Mouse (Mus musculus): ENCODE measurements around the gene Bcl6. TPM values are rescaled to one million over a fixed set of nuclear protein-coding genes. Genes with fewer than 3 reads are reported as not detected.

Gene Bcl6
- polyA plus RNA-seq, 1 experiment from 2014 or later, result 0.25 TPM

DNA sequence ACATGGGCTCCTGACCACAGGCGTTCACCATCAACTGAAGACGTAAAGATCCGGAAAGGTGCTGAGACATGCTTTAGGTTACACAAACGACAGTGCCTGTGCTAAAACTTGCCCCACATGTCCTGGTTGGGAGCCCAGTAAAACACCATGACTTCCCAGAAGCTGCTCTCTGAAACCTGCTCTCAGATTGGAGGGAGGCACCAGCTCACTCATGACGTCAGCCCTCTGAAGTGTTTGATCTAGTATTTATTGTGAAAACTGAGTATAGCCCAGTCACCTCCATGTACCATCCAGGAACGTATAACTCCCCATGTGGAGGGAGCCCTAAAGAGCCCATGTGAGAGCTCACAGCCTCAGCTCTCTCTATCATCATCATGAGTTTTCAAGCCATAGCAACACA is 9.3 kb upstream of the Bcl6 start:
- H3K9ac ChIP-seq (replicated peaks; ENCODE audit: low read length), result no peak overlapping the region
- no peaks in the 10 kb centered on the region for H3K9me3 ChIP-seq (replicated peaks; ENCODE audit: control insufficient read depth, low read length)
- no peak for ATAC-seq (replicated peaks; ENCODE audit: insufficient number of reproducible peaks, low FRiP score, low TSS enrichment, low read depth)
- no peak overlapping the region for H3K4me3 ChIP-seq (ENCODE audit: low read depth, low read length)
- no peak overlapping the region for H3K27ac ChIP-seq (replicated peaks; ENCODE audit: low read depth, low read length)
- no peak for DNase-seq (ENCODE audit: low spot score)
- WGBS, result 82% methylated on average over 6 of the region's 6 CpGs
- H3K36me3 ChIP-seq (replicated peaks; ENCODE audit: control insufficient read depth, insufficient read depth, low read depth, low read length), result no peaks in the 10 kb centered on the region
- no peaks in the 10 kb centered on the region for H3K4me1 ChIP-seq (ENCODE audit: control insufficient read depth, insufficient read depth, low read length)
- no peaks in the 10 kb centered on the region for H3K27me3 ChIP-seq (ENCODE audit: control insufficient read depth, insufficient read depth, low read length)
- H3K4me2 ChIP-seq (ENCODE audit: low read depth, low read length), result no peak overlapping the region

DNA sequence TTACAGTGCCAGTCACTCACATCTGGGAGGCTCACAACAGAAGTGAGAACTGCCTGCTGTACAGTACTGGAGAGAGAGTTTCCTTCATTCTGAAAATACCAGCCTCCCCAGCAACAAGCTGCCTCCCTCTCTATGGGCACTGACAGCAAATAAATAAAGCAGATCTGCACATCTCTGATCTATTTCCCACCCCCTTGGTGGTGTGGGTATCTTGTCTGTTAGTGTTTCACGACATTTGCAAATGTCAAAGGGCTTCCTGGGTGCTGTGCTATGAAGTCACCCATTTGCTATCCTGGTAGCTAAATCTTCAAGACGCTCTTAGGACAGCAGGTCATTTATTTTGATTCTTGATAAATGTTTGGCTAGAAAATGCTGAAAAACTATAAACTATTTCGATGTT is 8.6 kb upstream of the Bcl6 start:
- Histone ChIP-seq H3K4me3 (ENCODE audit: low read depth, low read length) (no peak overlapping the region), H3K9me3 (replicated peaks; ENCODE audit: control insufficient read depth, low read length) (no peaks in the 10 kb centered on the region), H3K9ac (replicated peaks; ENCODE audit: low read length) (no peak overlapping the region), H3K4me1 (ENCODE audit: control insufficient read depth, insufficient read depth, low read length) (no peaks in the 10 kb centered on the region), H3K27ac (replicated peaks; ENCODE audit: low read depth, low read length) (no peak overlapping the region), H3K36me3 (replicated peaks; ENCODE audit: control insufficient read depth, insufficient read depth, low read depth, low read length) (no peaks in the 10 kb centered on the region), H3K27me3 (ENCODE audit: control insufficient read depth, insufficient read depth, low read length) (no peaks in the 10 kb centered on the region), H3K4me2 (ENCODE audit: low read depth, low read length) (no peak overlapping the region)
- ATAC-seq (replicated peaks; ENCODE audit: insufficient number of reproducible peaks, low FRiP score, low TSS enrichment, low read depth) (no peak), DNase-seq (ENCODE audit: low spot score) (no peak)
- WGBS, result 85% methylated on average over 3 of the region's 3 CpGs

DNA sequence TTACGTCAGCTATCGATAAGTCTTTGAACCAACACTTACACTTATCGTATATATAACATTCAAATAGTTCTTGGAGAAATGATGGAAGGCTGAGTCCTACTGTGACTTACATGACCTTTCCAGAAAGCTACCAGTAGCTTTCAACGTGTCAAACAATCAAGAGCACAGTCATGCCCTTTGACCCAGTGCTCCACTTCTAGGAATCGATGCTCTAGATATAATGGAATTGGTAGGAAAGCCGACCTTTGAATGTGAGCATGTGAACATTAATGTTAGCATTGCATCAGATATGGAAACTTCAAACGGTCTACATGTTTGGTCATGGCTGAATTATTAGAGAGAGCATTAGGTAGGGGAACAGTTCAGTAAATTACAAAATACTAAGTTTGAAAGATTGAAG is 7.7 kb upstream of the Bcl6 start:
- Histone ChIP-seq H3K27me3 (ENCODE audit: control insufficient read depth, insufficient read depth, low read length) (no peaks in the 10 kb centered on the region), H3K4me1 (ENCODE audit: control insufficient read depth, insufficient read depth, low read length) (no peaks in the 10 kb centered on the region), H3K36me3 (replicated peaks; ENCODE audit: control insufficient read depth, insufficient read depth, low read depth, low read length) (no peaks in the 10 kb centered on the region), H3K9me3 (replicated peaks; ENCODE audit: control insufficient read depth, low read length) (no peaks in the 10 kb centered on the region), H3K27ac (replicated peaks; ENCODE audit: low read depth, low read length) (no peak overlapping the region), H3K9ac (replicated peaks; ENCODE audit: low read length) (no peak overlapping the region), H3K4me3 (ENCODE audit: low read depth, low read length) (no peak overlapping the region), H3K4me2 (ENCODE audit: low read depth, low read length) (no peak overlapping the region)
- no peak for ATAC-seq (replicated peaks; ENCODE audit: insufficient number of reproducible peaks, low FRiP score, low TSS enrichment, low read depth)
- no peak for DNase-seq (ENCODE audit: low spot score)
- WGBS, result 84% methylated on average over 7 of the region's 7 CpGs

DNA sequence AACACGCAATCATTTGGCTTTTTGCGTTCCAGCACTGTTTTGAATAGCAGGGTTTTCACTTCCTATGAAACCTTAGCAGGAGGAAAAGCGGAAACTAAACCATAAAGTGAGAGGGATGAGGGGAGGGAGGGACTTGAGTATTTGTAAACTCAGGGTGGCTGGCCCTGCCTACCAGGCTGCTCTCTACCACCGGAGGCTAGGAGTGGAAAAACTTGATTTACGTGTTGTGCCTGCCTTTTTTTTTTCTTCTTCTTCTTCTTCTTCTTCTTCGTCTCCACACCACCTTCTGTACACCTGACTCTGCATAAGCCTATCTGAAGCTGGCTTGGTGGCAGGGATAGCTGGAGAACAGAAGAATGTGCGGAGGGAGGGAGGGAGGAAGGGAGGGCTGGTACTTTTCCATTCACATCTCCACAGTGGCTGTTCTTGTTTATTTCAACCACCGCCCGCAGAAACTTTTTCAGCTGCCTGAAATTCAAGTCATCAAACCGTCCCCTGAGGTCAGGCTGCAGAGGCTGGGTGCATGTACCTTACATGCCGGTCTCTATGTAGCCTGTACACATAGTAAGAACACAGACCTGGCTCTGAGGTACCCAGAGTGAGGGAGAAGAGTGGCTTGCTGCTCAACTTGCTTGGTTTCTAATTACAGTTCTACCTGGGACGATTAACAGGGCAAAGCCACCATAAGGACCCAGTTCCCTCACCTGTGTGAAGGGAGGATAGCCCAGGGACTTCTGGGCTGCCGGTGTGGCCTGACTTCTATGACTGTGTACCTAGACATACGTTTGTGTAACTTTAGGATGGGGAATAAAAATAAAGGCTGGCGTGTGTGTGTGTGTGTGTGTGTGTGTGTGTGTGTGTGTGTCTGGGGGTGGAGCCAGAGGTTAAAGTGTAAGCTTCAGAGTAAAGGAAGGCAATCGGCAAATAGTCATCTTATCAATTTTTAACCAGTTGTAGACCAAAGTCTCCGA is 5.0 kb upstream of the Bcl6 start:
- Histone ChIP-seq H3K4me2 (ENCODE audit: low read depth, low read length) (no peak overlapping the region), H3K27ac (replicated peaks; ENCODE audit: low read depth, low read length) (no peak overlapping the region), H3K4me3 (ENCODE audit: low read depth, low read length) (no peak overlapping the region), H3K27me3 (ENCODE audit: control insufficient read depth, insufficient read depth, low read length) (no peaks in the 10 kb centered on the region), H3K9me3 (replicated peaks; ENCODE audit: control insufficient read depth, low read length) (no peaks in the 10 kb centered on the region), H3K9ac (replicated peaks; ENCODE audit: low read length) (no peak overlapping the region), H3K4me1 (ENCODE audit: control insufficient read depth, insufficient read depth, low read length) (no peaks in the 10 kb centered on the region), H3K36me3 (replicated peaks; ENCODE audit: control insufficient read depth, insufficient read depth, low read depth, low read length) (no peaks in the 10 kb centered on the region)
- DNase-seq (ENCODE audit: low spot score), result no peak
- 56% methylated on average over 17 of the region's 17 CpGs for WGBS
- ATAC-seq (replicated peaks; ENCODE audit: insufficient number of reproducible peaks, low FRiP score, low TSS enrichment, low read depth), result no peak

DNA sequence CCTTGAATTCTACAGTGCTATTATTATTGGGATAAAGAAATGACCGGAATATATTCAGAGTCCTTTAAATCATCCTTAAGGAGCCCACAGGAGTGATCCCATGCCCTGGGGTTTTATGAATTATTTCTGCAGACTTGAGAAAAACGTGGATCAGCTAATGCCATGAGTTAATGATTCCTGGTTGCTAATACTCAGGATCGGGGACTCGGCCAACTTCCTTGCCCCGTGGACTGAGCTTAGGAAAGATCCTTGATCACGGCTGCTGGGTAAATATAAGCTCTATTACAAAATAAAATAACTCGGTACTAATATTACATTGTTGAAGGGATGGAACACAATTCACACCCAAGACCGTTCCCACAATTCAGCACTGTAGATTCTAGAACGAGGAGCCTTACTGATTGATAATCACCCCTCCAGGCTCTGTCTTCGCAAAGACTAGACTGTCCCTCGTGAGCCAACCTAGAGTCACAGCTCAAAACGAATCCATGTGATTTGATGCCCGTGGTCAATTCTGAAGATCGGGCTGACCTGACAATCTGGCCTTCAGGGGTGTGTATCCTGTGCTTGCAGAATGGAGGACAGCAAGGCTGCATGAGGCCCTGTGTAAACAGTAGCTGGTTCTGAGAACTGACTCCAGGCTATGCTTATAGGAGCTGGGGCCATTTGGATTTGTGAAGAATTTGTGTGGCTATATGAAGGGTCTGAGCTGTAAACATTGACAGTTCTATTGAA is 3.4 kb upstream of the Bcl6 start:
- Histone ChIP-seq H3K4me2 (ENCODE audit: low read depth, low read length) (no peak overlapping the region), H3K4me3 (ENCODE audit: low read depth, low read length) (no peak overlapping the region), H3K9me3 (replicated peaks; ENCODE audit: control insufficient read depth, low read length) (no peaks in the 10 kb centered on the region), H3K36me3 (replicated peaks; ENCODE audit: control insufficient read depth, insufficient read depth, low read depth, low read length) (no peaks in the 10 kb centered on the region), H3K4me1 (ENCODE audit: control insufficient read depth, insufficient read depth, low read length) (no peaks in the 10 kb centered on the region), H3K27ac (replicated peaks; ENCODE audit: low read depth, low read length) (no peak overlapping the region), H3K9ac (replicated peaks; ENCODE audit: low read length) (no peak overlapping the region), H3K27me3 (ENCODE audit: control insufficient read depth, insufficient read depth, low read length) (peaks cover under 1% of the 10 kb centered on the region; the same call in 1 of the 2 replicates)
- ATAC-seq (replicated peaks; ENCODE audit: insufficient number of reproducible peaks, low FRiP score, low TSS enrichment, low read depth), result no peak
- DNase-seq (ENCODE audit: low spot score), result no peak
- WGBS, result 85% methylated on average over 14 of the region's 14 CpGs

DNA sequence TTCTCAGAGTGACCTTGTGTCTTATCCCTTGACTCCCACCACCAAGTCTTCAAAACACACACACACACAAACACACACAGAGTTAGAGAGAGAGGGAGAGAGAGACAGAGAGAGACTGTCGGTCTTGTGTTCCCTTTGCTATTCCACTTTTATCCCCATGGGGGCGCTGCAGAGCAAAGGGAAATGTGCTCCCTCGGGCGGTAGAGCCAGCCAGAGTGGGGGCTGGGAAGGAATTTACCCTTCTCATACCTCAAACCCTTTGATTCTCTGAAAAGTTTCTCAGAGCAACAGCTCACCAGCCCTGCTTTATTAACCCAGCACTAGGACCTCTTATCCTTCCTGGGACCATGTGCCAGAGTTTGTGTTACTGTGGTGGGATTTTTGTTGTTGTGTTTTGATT is 2.5 kb upstream of the Bcl6 start:
- DNase-seq (ENCODE audit: low spot score), result peak; percentile 89
- 0% methylated on average over 4 of the region's 4 CpGs for WGBS
- Histone ChIP-seq H3K4me1 (ENCODE audit: control insufficient read depth, insufficient read depth, low read length) (0 out of 2 replicates have a peak, but pooled peaks cover 2% of the 10 kb centered on the region), H3K27me3 (ENCODE audit: control insufficient read depth, insufficient read depth, low read length) (peaks cover 3% of the 10 kb centered on the region), H3K36me3 (replicated peaks; ENCODE audit: control insufficient read depth, insufficient read depth, low read depth, low read length) (no peaks in the 10 kb centered on the region), H3K9ac (replicated peaks; ENCODE audit: low read length) (no peak overlapping the region), H3K4me2 (ENCODE audit: low read depth, low read length) (no peak overlapping the region), H3K27ac (replicated peaks; ENCODE audit: low read depth, low read length) (no peak overlapping the region), H3K4me3 (ENCODE audit: low read depth, low read length) (no peak overlapping the region), H3K9me3 (replicated peaks; ENCODE audit: control insufficient read depth, low read length) (no peaks in the 10 kb centered on the region)
- ATAC-seq (replicated peaks; ENCODE audit: insufficient number of reproducible peaks, low FRiP score, low TSS enrichment, low read depth), result no peak

DNA sequence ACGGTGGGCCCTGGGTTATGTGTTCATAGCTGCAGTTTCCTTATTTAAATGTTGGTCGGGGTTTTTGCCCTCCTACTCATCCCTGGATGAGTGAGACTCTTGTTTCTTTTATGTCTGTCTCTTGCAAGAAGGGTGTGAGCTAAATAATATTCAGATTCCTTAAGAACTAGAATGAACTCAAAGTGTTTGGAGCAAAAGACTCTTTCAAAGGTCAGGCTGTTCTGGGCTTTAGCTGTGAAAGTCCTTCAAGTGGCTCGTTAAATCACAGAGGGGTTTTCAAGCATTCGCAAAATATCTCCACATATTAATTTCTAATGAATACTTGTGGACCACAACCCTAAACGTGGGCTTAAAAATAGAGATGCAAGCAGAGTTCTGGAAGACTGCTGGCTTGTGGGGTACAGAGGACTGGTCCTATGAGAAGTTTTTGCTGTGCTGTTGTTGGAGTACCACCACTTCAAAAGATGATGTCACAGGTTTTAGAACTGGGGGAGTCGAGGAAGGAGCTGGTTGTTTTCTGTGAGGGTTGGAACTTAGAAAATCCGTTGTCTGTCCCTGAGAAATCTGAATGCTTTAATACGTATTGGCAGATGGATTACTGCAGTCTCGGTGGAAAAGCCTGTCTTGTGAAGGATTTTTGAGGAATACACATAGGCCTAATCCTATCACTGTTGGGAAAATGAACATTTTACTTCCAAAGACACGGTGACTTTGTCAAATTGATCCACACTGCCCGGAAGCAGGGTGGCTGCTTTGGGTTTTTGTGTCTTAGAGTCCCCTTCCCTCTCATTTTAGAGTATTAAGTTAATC is 1.7 kb upstream of the Bcl6 start:
- H3K27ac ChIP-seq (replicated peaks; ENCODE audit: low read depth, low read length), result no peak overlapping the region
- ATAC-seq (replicated peaks; ENCODE audit: insufficient number of reproducible peaks, low FRiP score, low TSS enrichment, low read depth), result no peak
- DNase-seq (ENCODE audit: low spot score), result no peak
- H3K4me3 ChIP-seq (ENCODE audit: low read depth, low read length), result peak overlapping the region; percentile 61; the same call in 1 of the 2 replicates
- no peaks in the 10 kb centered on the region for H3K9me3 ChIP-seq (replicated peaks; ENCODE audit: control insufficient read depth, low read length)
- peaks cover 2% of the 10 kb centered on the region; the same call in 1 of the 2 replicates for H3K4me1 ChIP-seq (ENCODE audit: control insufficient read depth, insufficient read depth, low read length)
- WGBS, result 28% methylated on average over 11 of the region's 11 CpGs
- peak overlapping the region; percentile 97; the same call in 1 of the 2 replicates for H3K4me2 ChIP-seq (ENCODE audit: low read depth, low read length)
- no peaks in the 10 kb centered on the region for H3K36me3 ChIP-seq (replicated peaks; ENCODE audit: control insufficient read depth, insufficient read depth, low read depth, low read length)
- no peak overlapping the region for H3K9ac ChIP-seq (replicated peaks; ENCODE audit: low read length)
- peaks cover 3% of the 10 kb centered on the region for H3K27me3 ChIP-seq (ENCODE audit: control insufficient read depth, insufficient read depth, low read length)

Measured in embryonic facial prominence, embryonic 11.5 days (tissue).